Mouse (Mus musculus) cerebellum, postnatal 25 days (tissue): ENCODE measurements around the gene Bola3.

Experiments
- DNase-seq, 2 experiments: peaks; one replicate each; pipeline ENCODE4 v3.0.0; 2021; ENCODE audit warnings: mixed read lengths in 2 of 2

The Bola3 gene

GRCm38 (mm10) chr6:83349274-83349958, 469 bp downstream of the Bola3 start:
- DNase-seq = peak; percentile 97 to 99

GRCm38 (mm10) chr6:83350172-83350571, 1.2 kb downstream of the Bola3 start:
- peak in 1 of 2 experiments; percentile 15 for DNase-seq

DNA sequence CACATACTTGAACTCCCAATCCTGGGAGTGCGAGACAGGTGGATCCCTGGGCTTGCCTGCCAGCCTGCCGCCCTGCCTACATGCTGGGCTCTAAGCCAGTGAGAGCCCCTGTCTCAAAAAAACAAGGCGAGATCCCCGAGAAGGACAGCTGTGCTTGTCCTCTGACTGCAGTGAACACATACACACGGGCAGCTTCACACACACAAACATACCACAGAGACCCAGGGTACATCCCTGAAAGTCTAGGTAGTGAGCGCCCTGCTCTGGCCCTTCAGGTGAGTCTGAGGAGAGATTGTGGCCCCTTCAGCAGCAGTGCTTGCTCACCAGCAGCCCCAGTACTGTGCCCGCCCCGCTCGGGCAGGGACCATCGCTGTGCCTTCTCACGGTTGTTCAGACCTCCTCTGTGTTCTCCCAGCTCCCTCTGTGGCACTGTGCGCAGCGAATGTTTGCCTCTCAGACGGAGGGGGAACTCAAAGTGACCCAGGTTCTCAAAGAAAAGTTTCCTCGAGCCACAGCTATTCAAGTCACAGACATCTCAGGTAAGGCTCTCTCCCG, 2.0 kb downstream of the Bola3 start:
- peak in 1 of 2 experiments; percentile 9 for DNase-seq

DNA sequence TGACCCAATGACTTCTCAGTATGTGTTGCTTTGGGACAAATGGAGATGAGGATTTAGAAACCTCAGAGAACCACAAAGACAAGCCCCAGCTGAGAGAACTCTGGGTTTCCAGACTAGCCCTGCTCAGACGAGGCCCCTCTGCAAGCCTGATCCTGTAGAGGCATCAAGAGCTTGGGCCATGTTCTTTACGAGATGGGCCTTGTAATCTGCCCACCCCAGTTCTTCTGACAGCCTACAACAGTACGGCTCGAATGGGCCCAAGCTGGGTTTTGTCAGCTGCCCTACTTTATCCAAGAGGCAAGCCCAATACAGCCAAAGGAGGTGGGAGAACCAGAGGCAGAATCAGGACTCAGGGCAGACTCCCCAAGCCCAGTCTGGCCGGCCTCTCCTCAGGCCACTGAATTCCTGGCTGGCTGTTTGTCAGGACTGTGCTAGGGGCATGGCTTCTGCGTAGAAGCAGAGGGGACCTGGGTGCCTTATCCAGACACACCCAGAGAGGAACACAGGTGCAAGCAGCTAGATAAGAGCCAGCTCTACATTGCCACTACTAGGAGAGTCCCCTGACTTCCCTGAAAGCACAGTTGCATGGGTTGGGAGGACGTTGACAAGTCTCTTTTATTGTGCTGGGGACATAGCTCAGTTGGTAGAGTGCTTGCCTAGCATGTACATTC, 2.7 kb downstream of the Bola3 start:
- peak in 1 of 2 experiments; percentile 17 for DNase-seq

- DNase-seq = peak; percentile 86 to 92
Observed at GRCm38 (mm10) chr6:83352666-83353410, 3.9 kb downstream of the Bola3 start.

- DNase-seq = no peak
Observed at GRCm38 (mm10) chr6:83354856-83355781, 6.2 kb downstream of the Bola3 start.

DNA sequence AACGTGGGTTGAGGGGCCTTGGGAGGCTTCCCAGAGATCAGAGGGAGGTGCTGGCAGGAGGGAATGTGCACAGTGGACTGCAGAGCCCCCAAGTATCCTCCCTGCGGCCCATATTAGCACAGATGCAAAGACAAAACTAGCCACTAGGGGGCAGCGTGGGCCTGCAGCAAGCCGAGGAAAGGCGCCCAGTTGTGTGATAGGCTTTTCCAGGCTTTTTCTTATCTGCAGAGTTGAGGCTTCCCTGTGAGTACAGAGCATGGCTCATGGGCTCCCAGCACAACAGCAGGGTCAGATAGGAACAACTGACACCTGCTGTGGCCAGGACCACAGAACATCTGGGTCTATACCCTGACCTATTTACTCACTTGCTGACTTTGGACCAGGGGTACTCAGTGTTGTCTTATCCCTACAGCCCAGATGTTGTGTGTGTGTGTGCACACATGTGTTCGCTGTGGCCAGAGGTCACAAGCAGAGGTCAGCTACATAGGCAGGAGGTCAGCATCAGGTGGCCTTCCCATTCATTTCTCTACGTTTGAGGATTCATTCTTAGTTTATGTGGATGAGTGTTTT, 7.7 kb downstream of the Bola3 start:
- peak; percentile 91 to 95 for DNase-seq

DNA sequence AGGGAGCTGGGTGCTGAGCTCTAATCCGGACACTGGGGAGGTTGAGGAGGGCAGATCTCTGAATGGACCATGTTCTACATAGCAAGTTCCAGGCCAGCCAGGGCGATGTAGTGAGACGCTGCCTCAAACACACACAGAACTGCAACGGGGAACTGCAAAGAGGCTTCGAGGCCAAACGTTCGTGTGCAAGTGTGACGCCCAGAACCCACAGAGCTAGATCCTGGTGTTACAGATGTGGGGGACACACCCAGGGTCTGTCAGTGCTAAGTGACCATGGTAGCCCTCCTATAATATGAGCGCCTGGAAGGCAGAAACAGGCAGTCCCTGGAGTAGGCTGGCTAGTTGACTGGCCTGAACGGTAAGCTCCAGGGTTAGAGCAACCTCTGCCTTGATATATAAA, 8.5 kb downstream of the Bola3 start:
- no peak for DNase-seq

GRCm38 (mm10) chr6:83361523-83362248, 12.7 kb downstream of the Bola3 start:
- DNase-seq = peak in 1 of 2 experiments; percentile 27

- DNase-seq = peak; percentile 46 to 68
Observed at GRCm38 (mm10) chr6:83363075-83363474, 14.1 kb downstream of the Bola3 start.

- DNase-seq = peak; percentile 80 to 83
Observed at GRCm38 (mm10) chr6:83370316-83370965, 21.5 kb downstream of the Bola3 start.

DNA sequence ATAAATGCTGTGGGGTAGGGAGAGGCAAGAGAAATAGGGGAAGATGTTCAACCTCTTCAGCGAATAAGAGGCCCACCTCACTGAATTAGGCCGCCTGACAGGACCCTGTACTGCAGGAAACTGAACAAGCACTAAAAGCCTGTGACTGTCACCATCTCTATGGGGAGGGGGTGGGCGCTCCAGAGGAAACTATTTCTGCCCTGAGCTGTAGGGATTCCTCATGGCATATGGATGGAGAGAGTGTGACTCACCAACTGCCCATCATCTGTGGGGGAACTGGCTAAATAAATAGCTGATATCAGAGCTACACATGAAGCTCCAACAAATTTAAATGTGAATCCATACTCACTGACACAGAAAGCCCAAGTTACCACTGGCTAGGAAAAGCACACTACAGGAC, 22.4 kb downstream of the Bola3 start:
- DNase-seq = peak in 1 of 2 experiments; percentile 63

- no peak for DNase-seq
Observed at GRCm38 (mm10) chr6:83373704-83374300, 24.9 kb downstream of the Bola3 start.

DNA sequence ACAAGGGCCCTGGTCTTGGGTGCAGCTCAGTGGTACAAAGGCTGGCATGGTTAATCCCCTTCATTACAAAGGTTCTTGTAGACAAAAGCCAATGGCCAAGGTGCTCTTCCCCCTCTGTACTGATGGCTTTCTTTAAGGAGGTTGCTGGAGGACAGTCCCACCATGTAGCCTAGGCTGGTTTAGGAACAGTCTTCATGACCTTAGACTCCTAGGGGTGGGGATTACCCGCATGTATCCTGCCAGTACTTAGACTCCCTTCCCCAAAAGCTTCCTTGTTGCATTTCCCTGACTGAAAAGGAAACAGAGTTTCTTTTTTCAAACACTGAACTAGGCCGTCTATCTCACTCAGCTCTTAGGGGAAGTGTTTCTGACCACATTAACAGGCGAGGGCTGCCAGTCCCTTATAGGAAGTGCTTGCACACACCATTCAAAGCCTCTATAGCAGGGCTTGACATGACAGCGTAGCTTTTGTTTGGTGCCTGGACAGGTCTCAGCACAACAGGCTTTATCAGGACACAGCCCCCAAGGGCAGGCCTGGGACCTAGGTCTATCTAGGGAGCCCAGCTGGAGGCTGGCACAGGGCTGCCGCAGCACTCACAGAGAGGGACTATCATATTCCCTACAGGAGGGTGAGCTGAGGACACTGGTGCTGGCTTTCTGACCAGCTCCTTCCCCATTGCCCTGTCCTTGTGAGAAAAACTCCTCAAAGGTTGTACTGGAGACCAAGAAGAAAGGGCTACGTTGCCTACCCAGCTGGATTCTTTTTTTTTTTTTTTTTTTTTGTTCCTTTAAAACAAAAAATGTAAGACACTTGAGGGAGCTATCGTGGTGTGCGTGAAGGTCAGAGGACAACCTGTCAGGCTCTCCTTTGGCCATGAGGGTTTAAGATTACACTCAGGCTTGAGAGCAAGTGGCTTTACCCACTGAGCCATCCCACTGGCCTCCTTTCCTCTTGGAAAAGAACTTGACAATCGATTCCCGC, 32.9 kb downstream of the Bola3 start:
- no peak for DNase-seq

- no peak for DNase-seq
Observed at GRCm38 (mm10) chr6:83385569-83386090, 36.7 kb downstream of the Bola3 start.

DNA sequence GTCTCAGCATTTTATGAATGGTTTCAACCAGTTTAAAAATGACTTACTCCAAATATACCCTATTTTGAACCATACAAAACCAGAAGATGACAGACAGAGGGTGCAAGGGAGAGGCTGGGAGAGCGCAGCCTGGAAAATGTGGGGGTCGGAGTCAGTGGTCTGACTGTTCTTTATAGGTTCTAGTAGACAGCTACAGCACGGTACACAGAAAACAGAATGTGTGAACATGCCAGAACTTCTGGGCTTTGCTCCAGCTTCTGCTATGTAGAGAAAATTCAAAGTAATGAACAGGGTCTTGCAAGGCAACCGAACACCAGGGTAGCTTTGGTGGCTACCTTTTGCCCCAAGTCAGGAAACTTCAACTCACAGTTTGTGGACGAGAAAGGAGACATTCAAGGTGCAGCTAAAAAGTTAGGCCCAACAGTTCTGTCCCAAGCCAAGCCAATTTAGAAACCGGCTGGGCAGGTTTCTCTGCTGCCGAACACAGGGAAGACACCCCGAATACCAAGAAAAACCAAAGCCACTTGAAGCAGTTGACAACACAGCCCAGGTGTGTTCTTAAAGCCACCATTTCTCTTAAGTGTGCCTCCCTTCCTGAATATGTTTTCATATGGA, 43.3 kb downstream of the Bola3 start:
- peak; percentile 57 to 62 for DNase-seq

- no peak for DNase-seq
Observed at GRCm38 (mm10) chr6:83394122-83394521, 45.2 kb downstream of the Bola3 start.
